Mouse (Mus musculus) liver, embryonic 16.5 days (tissue): ENCODE measurements around the gene Snx18. TPM values are rescaled to one million over a fixed set of nuclear protein-coding genes. Genes with fewer than 3 reads are reported as not detected.

Experiments
- ATAC-seq: fragments of 200-750 bp; cut with Nextera tagmentation; 2 replicates; pipeline ENCODE4 v1.8.0; 2017; ENCODE audit warnings: low read depth, mild to moderate bottlenecking, moderate number of reproducible peaks, moderate library complexity
- H3K27ac ChIP-seq: fragments of 300-500 bp; sonication (generic); 2 replicates; pipeline ENCODE4 v1.5.1; 2014; ENCODE audit warnings: mild to moderate bottlenecking, low read length
- H3K27me3 ChIP-seq: fragments of 300-500 bp; sonication (generic); 2 replicates; pipeline ENCODE4 v1.6.1; 2014; ENCODE audit warnings: low read depth, low read length, mixed read lengths; ENCODE audit not compliant: control insufficient read depth, insufficient read depth
- H3K36me3 ChIP-seq: fragments of 300-500 bp; sonication (generic); 2 replicates; pipeline ENCODE4 v1.6.1; 2014; ENCODE audit warnings: mild to moderate bottlenecking; ENCODE audit not compliant: control insufficient read depth, insufficient read depth
- H3K4me1 ChIP-seq: fragments of 300-500 bp; sonication (generic); 2 replicates; pipeline ENCODE4 v1.6.1; 2014; ENCODE audit warnings: low read depth, low read length, mixed read lengths; ENCODE audit not compliant: control insufficient read depth
- H3K4me2 ChIP-seq: fragments of 300-500 bp; sonication (generic); 2 replicates; pipeline ENCODE4 v1.6.1; 2014; ENCODE audit warnings: low read depth, low read length, mixed read lengths
- H3K4me3 ChIP-seq: fragments of 300-500 bp; sonication (generic); 2 replicates; pipeline ENCODE4 v1.5.1; 2014; ENCODE audit warnings: low read depth, mild to moderate bottlenecking, low read length
- H3K9ac ChIP-seq: fragments of 300-500 bp; sonication (generic); 2 replicates; pipeline ENCODE4 v1.6.1; 2014; ENCODE audit warnings: low read depth, low read length
- H3K9me3 ChIP-seq: fragments of 300-500 bp; sonication (generic); replicated peaks from 2 replicates; pipeline ENCODE4 v1.6.1; 2016; ENCODE audit warnings: low read length; ENCODE audit not compliant: control insufficient read depth
- WGBS: fragments of 180-500 bp; shearing (Covaris S2); extraction: QIAGEN DNeasy Blood & Tissue Kit; methylation state at CpG from one replicate; pipeline ENCODE4 v1.1.7; 2014; ENCODE audit not compliant: insufficient replicate concordance; 5-methylcytosine and 5-hydroxymethylcytosine counted together
- polyA plus RNA-seq: library from polyadenylated mRNA; unstranded; fragments of >200 nt; fragmentation: Nextera tagmentation; extraction: Ambion mirVana; gene quantifications from 2 replicates; pipeline ENCODE4 v1.2.1, GENCODE M21; 2015

Gene Snx18
- polyA plus RNA-seq, 1 experiment from 2014 or later: 4.7 TPM

DNA sequence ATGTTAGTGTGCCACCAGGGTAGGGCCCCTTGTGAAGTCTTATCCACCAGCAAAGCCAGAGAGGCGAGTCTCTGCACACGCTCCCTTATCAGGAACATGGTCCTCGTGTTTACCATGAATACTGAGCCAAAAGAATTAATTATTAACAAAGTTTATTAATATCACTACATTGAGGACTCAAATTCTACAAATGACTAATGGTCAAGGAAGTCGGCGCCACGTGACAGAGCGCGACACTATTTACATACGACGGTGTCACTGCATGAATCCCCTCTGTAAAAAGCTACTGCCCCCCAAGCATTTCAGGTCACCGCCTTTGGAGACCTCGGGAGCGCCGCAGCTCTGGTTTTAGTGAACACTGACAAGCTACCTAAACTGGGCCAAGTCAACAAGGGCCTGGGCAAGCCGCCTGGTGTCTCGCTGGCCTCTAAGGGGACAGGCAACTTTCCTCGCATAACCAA is 15.5 kb downstream of the Snx18 start:
- Histone ChIP-seq H3K27me3 (no peaks in the 10 kb centered on the region), H3K27ac (peak overlapping the region; percentile 86), H3K4me3 (no peak overlapping the region), H3K36me3 (no peaks in the 10 kb centered on the region), H3K9me3 (no peaks in the 10 kb centered on the region), H3K4me1 (peaks cover 29% of the 10 kb centered on the region), H3K9ac (peak overlapping the region; percentile 17; the same call in 1 of the 2 replicates), H3K4me2 (peak overlapping the region; percentile 15)
- peak; percentile 50 for ATAC-seq
- WGBS: 56% methylated on average over 17 of the region's 17 CpGs

DNA sequence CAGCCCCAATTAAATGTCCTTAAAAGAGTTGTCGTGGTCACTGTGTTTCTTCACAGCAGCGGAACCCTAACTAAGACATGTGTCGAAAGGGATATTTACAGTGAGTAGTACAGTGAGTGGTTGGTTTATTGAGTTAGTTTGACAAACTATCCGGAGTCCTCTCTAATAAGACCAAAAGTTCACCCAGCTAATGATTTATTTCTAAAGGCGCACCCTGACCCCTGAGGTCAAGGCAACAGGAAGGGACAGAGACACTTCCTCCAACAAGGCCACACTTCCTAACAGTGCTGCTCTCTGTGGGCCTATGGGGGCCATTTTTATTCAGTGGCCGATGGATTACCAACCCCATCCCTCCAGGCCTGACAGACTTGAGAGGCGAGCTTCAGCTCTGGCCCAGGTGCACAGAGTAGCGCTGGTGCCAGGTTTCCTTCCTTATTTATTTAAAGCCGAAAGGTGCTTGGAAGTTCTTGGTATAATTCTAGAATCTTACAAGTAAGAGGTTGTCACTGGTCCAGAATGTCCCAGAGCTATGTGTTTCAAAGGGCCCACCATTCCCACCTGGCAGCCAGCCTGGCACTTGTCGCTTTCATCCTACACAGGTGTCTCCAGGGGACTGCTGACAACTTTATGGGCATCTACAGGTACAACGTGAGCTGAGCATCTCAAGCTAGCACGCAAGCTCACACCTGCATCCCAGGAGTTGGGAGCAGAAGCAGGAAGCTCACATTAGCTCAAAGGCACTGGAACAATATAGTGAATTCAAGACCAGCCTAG is 16.3 kb downstream of the Snx18 start:
- Histone ChIP-seq H3K27ac (peak overlapping the region; percentile 86), H3K36me3 (no peaks in the 10 kb centered on the region), H3K9ac (no peak overlapping the region), H3K4me1 (peaks cover 35% of the 10 kb centered on the region), H3K9me3 (no peaks in the 10 kb centered on the region), H3K4me3 (no peak overlapping the region), H3K4me2 (no peak overlapping the region), H3K27me3 (no peaks in the 10 kb centered on the region)
- peak; percentile 46 for ATAC-seq
- 73% methylated on average over 12 of the region's 12 CpGs for WGBS

GRCm38 (mm10) chr13:113600531-113601463 is 17.6 kb downstream of the Snx18 start:
- 52% methylated on average over 18 of the region's 18 CpGs for WGBS
- Histone ChIP-seq H3K4me1 (peaks cover 32% of the 10 kb centered on the region), H3K27ac (peak overlapping the region; percentile 86), H3K9ac (no peak overlapping the region), H3K4me2 (peak overlapping the region; percentile 8; the same call in 1 of the 2 replicates), H3K36me3 (no peaks in the 10 kb centered on the region), H3K4me3 (no peak overlapping the region), H3K9me3 (no peaks in the 10 kb centered on the region), H3K27me3 (no peaks in the 10 kb centered on the region)
- ATAC-seq: peak; percentile 19

GRCm38 (mm10) chr13:113599701-113600530 is 18.4 kb downstream of the Snx18 start:
- Histone ChIP-seq H3K4me3 (no peak overlapping the region), H3K27me3 (no peaks in the 10 kb centered on the region), H3K4me2 (peak overlapping the region; percentile 8; the same call in 1 of the 2 replicates), H3K9me3 (no peaks in the 10 kb centered on the region), H3K9ac (no peak overlapping the region), H3K4me1 (peaks cover 32% of the 10 kb centered on the region), H3K27ac (peak overlapping the region; percentile 69), H3K36me3 (no peaks in the 10 kb centered on the region)
- 76% methylated on average over 22 of the region's 22 CpGs for WGBS
- no peak for ATAC-seq

- Histone ChIP-seq H3K27ac (no peak overlapping the region), H3K4me1 (peaks cover 22% of the 10 kb centered on the region)
- 69% methylated on average over 10 of the region's 10 CpGs for WGBS
These were observed 20.7 kb downstream of the Snx18 start for GRCm38 (mm10) chr13:113597616-113598015.

DNA sequence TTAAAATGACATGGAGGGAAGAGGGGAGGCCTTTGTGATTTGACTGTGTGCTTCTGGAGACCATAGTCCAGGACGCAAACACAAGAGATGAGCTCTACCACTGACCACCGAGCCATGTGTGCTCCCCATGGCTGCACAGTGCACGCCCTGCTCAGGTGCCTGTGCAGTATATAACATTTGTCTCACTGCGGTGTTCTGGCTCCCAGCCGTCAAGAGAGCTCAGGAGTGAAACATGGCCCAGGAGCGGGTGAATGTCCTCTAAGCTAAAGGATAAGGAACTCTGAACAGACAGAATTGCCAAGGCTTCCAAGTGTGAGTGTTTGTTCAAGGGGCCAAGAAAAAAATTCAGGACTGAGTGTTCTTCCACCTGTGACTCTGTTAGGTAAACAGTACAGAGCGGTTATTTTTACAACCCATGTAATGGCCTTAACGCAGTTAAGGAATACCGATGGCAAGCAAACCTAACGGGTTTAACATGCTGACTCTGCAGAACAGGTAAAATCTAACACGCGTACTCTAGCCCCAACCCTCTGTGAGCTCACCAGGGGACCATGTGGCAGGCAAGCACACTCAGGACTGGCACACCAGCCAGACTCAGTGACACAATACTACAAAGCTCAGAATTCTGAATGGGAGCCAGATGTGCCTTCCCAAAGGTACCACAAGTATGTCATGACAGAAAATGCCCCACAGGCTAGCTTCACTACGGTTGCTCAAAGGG is 21.4 kb downstream of the Snx18 start:
- no peaks in the 10 kb centered on the region for H3K27me3 ChIP-seq
- WGBS: 75% methylated on average over 13 of the region's 13 CpGs
- no peak overlapping the region for H3K27ac ChIP-seq
- no peak overlapping the region for H3K4me3 ChIP-seq
- H3K9ac ChIP-seq: no peak overlapping the region
- ATAC-seq: peak; percentile 11; the same call in 1 of the 2 replicates
- 0 out of 2 replicates have a peak, but pooled peaks cover 2% of the 10 kb centered on the region for H3K36me3 ChIP-seq
- no peaks in the 10 kb centered on the region for H3K9me3 ChIP-seq
- H3K4me2 ChIP-seq: no peak overlapping the region
- peaks cover 16% of the 10 kb centered on the region for H3K4me1 ChIP-seq

More at GRCm38 (mm10) chr13:113597616-113598015, 20.7 kb downstream of the Snx18 start:
- no peak for ATAC-seq
- H3K4me3 ChIP-seq: no peak overlapping the region
- H3K9me3 ChIP-seq: no peaks in the 10 kb centered on the region
- 0 out of 2 replicates have a peak, but pooled peaks cover 2% of the 10 kb centered on the region for H3K36me3 ChIP-seq
- no peak overlapping the region for H3K4me2 ChIP-seq
- no peaks in the 10 kb centered on the region for H3K27me3 ChIP-seq
- no peak overlapping the region for H3K9ac ChIP-seq

DNA sequence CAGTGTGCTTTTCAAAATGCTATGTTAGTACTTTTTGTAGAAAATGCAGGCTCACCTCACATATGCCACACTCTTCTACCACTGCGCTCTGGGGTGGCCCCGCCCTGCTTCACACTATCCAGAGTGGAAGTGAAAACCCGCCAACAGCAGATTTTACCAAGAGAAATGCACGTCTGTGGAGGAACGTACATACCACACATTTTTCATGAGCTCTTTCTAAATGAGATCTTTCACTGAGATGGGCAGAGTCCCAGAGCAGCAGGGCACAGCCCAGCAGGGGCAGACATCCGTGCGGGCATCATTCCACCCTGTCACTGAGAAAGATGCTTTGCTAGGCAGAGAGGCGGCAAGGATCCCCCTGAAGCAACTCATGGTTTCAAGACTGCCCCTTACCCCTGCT is 22.4 kb downstream of the Snx18 start:
- 63% methylated on average over 8 of the region's 8 CpGs for WGBS
- H3K4me1 ChIP-seq: peaks cover 15% of the 10 kb centered on the region
- H3K27ac ChIP-seq: no peak overlapping the region
- H3K9ac ChIP-seq: no peak overlapping the region
- no peak overlapping the region for H3K4me3 ChIP-seq
- no peaks in the 10 kb centered on the region for H3K9me3 ChIP-seq
- no peak overlapping the region for H3K4me2 ChIP-seq
- H3K36me3 ChIP-seq: 0 out of 2 replicates have a peak, but pooled peaks cover 2% of the 10 kb centered on the region
- no peaks in the 10 kb centered on the region for H3K27me3 ChIP-seq
- ATAC-seq: no peak

- no peak overlapping the region for H3K4me3 ChIP-seq
- H3K27me3 ChIP-seq: no peaks in the 10 kb centered on the region
- no peak overlapping the region for H3K27ac ChIP-seq
- no peak overlapping the region for H3K9ac ChIP-seq
- H3K9me3 ChIP-seq: no peaks in the 10 kb centered on the region
- H3K4me2 ChIP-seq: no peak overlapping the region
- peaks cover 12% of the 10 kb centered on the region for H3K4me1 ChIP-seq
- H3K36me3 ChIP-seq: 0 out of 2 replicates have a peak, but pooled peaks cover 2% of the 10 kb centered on the region
- no peak for ATAC-seq
- 68% methylated on average over 8 of the region's 8 CpGs for WGBS
These were observed 23.1 kb downstream of the Snx18 start for GRCm38 (mm10) chr13:113595219-113595618.
